Mouse (Mus musculus) thymus, adult 2 months (tissue): Measurements from ENCODE around the gene Ddhd1. TPM values are rescaled to one million over a fixed set of nuclear protein-coding genes. Genes with fewer than 3 reads are reported as not detected.

Experiments used
- DNase-seq: peaks from one replicate; pipeline ENCODE4 v3.0.0; 2021
- H3K27ac ChIP-seq: fragments of 200-500 bp; 2 replicates; pipeline ENCODE4 v1.5.1; 2012; ENCODE audit warnings: low read length, control low read depth; ENCODE audit not compliant: control insufficient read depth, insufficient read depth
- H3K27me3 ChIP-seq: fragments of 200-500 bp; 2 replicates; pipeline ENCODE4 v1.6.1; 2012; ENCODE audit warnings: mild to moderate bottlenecking, low read length, moderate library complexity, mixed read lengths; ENCODE audit not compliant: control insufficient read depth, insufficient read depth
- H3K36me3 ChIP-seq: fragments of 200-500 bp; 2 replicates; pipeline ENCODE4 v1.6.1; 2012; ENCODE audit warnings: mild to moderate bottlenecking, low read length, moderate library complexity; ENCODE audit not compliant: control insufficient read depth, insufficient read depth
- H3K4me1 ChIP-seq: fragments of 200-500 bp; replicated peaks from 2 replicates; pipeline ENCODE4 v1.6.1; 2012; ENCODE audit warnings: low read length; ENCODE audit not compliant: control insufficient read depth, insufficient read depth
- H3K4me3 ChIP-seq: fragments of 200-500 bp; 2 replicates; pipeline ENCODE4 v1.5.1; 2012; ENCODE audit warnings: mild to moderate bottlenecking, low read length, control low read depth, moderate library complexity; ENCODE audit not compliant: control insufficient read depth, insufficient read depth
- CTCF ChIP-seq: fragments of 200-500 bp; IDR thresholded peaks from 2 replicates; pipeline ENCODE4 v1.5.1; 2012; ENCODE audit warnings: mild to moderate bottlenecking, control low read depth, low read length, moderate library complexity, borderline replicate concordance; ENCODE audit not compliant: control insufficient read depth, poor library complexity, insufficient read depth; ENCODE audit errors: extremely low read depth
- POLR2A ChIP-seq: fragments of 200-500 bp; IDR thresholded peaks from 2 replicates; pipeline ENCODE4 v1.6.1; 2012; ENCODE audit warnings: mild to moderate bottlenecking, low read length, control low read depth, moderate library complexity; ENCODE audit not compliant: control insufficient read depth, poor library complexity, insufficient read depth; ENCODE audit errors: extremely low read depth
- WGBS: fragments of 180-500 bp; shearing (Covaris S2); methylation state at CpG from one replicate; pipeline ENCODE4 v1.1.7; 2018; 5-methylcytosine and 5-hydroxymethylcytosine counted together
- polyA plus RNA-seq: library from polyadenylated mRNA; depleted of rRNA; stranded (reverse); fragments of >200 nt; gene quantifications from 2 replicates; pipeline ENCODE4 v1.2.3, GENCODE M21; 2012

Ddhd1 gene
- polyA plus RNA-seq, 1 experiment: 22.7 TPM

DNA sequence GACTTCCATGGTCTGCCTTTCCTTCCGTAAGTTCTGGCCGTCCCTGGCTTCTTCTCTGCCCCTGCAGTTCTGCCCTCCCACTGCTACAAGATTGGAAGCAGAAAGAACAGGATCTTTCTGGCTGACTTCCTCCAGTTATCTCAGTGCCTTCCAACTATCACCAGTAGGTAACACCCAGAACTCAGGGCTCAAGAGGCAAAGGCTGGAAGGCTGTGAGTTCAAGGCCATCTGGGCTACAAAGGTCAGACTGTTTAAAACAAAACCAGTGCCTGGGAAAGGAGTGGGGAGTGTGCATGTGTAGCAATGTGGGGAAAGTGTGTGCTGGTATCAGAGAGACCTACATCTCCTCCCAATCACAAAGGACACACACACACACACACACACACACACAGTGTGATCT, 42.2 kb downstream of the Ddhd1 start:
- peaks cover 42% of the 10 kb centered on the region for H3K36me3 ChIP-seq
- 100% methylated on average over 2 of the region's 2 CpGs for WGBS
- no peak for TF ChIP-seq POLR2A
- no peak overlapping the region for H3K4me3 ChIP-seq
- 0 out of 2 replicates have a peak, but pooled peaks cover 2% of the 10 kb centered on the region for H3K4me1 ChIP-seq
- H3K27me3 ChIP-seq: no peaks in the 10 kb centered on the region
- no peak overlapping the region for H3K27ac ChIP-seq
- DNase-seq: no peak

DNA sequence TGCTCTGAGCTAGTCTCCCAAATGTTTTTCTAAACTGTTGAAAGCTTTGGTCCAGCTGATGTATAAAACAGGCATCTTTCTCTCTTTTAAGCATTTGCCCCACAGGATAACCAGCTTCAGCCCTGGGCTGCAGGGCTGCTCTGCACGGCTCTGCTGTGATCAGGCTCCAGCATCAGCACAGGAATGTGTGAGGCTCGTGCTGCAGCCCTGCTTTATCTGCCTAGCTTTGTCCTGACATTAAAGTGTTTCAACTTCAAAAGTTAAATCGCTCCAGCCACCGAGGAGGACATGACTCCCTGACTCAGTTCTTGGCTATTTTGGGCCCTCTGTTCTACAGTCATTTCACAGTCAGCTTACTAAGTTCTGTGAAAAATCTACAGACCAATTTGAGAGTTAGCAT, 43.1 kb downstream of the Ddhd1 start:
- peaks cover 42% of the 10 kb centered on the region for H3K36me3 ChIP-seq
- 97% methylated on average over 4 of the region's 4 CpGs for WGBS
- no peak for TF ChIP-seq CTCF
- TF ChIP-seq POLR2A: no peak

DNA sequence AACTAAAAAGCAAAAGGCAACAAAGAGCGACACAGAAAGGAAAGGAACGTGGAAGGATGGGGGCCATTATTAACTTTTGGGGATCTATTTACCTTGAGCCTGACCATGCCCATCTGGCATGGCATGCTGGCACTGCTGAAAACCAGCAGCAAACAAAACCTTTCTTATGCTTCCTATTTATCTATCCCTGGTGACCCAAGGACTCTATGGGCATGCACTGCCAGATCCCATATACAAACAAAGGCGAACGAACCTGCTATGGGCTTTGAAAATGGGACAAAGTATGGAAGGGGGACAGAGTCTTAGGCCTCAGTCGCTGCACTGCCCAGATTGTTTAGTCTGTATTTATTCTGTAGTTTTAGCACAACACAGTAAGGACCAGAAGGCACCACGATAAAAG, 43.5 kb downstream of the Ddhd1 start:
- WGBS: 98% methylated on average over 6 of the region's 6 CpGs
- H3K4me1 ChIP-seq: 0 out of 2 replicates have a peak, but pooled peaks cover 2% of the 10 kb centered on the region
- peaks cover 42% of the 10 kb centered on the region for H3K36me3 ChIP-seq
- DNase-seq: no peak
- H3K4me3 ChIP-seq: no peak overlapping the region
- no peak overlapping the region for H3K27ac ChIP-seq
- TF ChIP-seq POLR2A (no peak), CTCF (no peak)
- no peaks in the 10 kb centered on the region for H3K27me3 ChIP-seq

More for the DNA sequence above, 43.1 kb downstream of the Ddhd1 start:
- H3K4me3 ChIP-seq: no peak overlapping the region
- no peaks in the 10 kb centered on the region for H3K27me3 ChIP-seq
- H3K27ac ChIP-seq: no peak overlapping the region
- no peak for DNase-seq
- H3K4me1 ChIP-seq: 0 out of 2 replicates have a peak, but pooled peaks cover 2% of the 10 kb centered on the region

DNA sequence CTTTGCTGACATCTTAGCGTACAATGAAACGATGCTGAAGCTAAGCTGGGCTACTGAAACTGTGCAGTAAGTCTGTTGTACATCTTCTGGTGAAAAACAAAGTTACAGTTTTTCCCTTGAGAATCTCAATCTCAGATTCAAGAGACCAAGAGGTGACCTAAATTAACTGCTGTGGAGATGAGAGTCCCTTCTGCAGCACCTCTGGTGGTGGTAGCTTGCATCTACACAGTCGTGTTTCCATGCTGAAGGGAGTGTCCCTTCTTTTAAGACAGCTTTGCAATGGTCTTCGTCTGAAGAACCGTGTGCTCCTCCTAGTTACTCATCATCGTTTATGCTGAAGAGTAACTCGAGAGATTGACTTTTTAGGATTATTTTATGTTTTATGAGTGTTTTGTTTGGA, 46.3 kb downstream of the Ddhd1 start:
- TF ChIP-seq POLR2A (no peak), CTCF (no peak)
- Histone ChIP-seq H3K27ac (no peak overlapping the region), H3K27me3 (no peaks in the 10 kb centered on the region), H3K4me1 (0 out of 2 replicates have a peak, but pooled peaks cover 2% of the 10 kb centered on the region), H3K36me3 (peaks cover 34% of the 10 kb centered on the region), H3K4me3 (no peak overlapping the region)
- WGBS: 95% methylated on average over 7 of the region's 7 CpGs
- DNase-seq: no peak

DNA sequence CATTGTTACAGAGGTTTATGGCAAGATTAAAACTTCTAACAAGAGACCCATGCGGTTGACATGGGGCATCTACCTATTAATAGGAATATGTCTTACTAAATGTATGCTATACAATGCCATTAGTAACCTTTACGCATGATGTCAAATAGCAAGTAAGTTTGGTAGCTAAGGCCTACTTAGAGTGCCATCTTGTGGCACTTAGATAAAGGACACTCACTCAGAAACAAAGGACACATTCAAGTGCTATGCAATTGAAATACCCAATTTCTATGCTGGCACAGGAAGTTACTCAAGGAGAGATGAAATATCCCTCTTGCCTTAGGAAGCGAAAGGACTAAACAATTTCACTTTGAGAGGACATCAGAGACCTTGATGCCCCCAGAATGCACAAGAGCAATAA, 55.9 kb downstream of the Ddhd1 start:
- no peak for TF ChIP-seq POLR2A
- TF ChIP-seq CTCF: no peak
- H3K36me3 ChIP-seq: peaks cover 10% of the 10 kb centered on the region; the same call in 1 of the 2 replicates
- no peak for DNase-seq
- WGBS: 91% methylated on average over 3 of the region's 3 CpGs
- no peaks in the 10 kb centered on the region for H3K4me1 ChIP-seq
- no peaks in the 10 kb centered on the region for H3K27me3 ChIP-seq
- H3K4me3 ChIP-seq: no peak overlapping the region
- no peak overlapping the region for H3K27ac ChIP-seq

DNA sequence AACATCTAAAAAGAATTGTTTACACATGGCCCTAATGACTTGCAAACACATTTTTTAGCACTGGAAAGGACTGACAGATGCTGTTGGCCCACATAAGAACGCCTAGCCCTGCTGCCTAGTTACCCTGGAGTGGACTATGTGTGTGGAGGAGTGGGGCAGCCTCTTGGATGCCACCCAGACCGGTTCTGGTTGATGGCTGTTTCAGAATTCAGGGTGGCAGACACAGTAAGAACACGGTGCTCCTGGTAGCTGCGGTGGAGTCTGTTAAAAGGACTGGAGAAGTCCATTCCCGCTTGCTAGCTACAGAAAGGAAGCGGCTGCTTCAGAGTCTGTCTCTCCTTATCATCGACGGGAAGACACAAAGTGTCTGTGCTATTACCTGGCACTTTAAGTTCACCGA, 57.4 kb downstream of the Ddhd1 start:
- no peak overlapping the region for H3K27ac ChIP-seq
- WGBS: 98% methylated on average over 9 of the region's 9 CpGs
- DNase-seq: no peak
- no peak overlapping the region for H3K4me3 ChIP-seq
- H3K27me3 ChIP-seq: no peaks in the 10 kb centered on the region
- TF ChIP-seq POLR2A: no peak
- TF ChIP-seq CTCF: no peak
- no peaks in the 10 kb centered on the region for H3K4me1 ChIP-seq
- peaks cover 9% of the 10 kb centered on the region; the same call in 1 of the 2 replicates for H3K36me3 ChIP-seq

DNA sequence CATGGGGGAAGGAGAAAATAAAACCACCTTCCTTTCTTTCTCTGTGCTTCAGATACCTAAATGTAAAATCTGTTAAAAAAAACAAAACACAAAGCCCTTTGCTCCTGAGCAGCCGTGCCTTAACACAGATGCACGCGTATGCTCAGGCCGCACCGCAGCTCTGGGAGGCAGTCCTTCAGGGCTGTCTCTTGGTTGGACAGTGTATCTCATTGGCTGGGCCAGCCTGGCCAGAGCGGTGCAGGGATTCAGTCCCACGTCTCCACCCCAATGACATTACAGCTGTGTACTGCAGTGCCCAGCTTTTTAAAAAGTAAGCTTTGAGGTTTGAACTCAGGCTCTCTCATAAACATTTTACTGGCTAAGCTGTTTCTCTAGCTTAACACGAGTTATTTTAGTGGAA, 60.1 kb downstream of the Ddhd1 start:
- Histone ChIP-seq H3K27ac (no peak overlapping the region), H3K4me3 (no peak overlapping the region), H3K36me3 (peaks cover 25% of the 10 kb centered on the region; the same call in 1 of the 2 replicates), H3K27me3 (no peaks in the 10 kb centered on the region), H3K4me1 (no peaks in the 10 kb centered on the region)
- WGBS: 94% methylated on average over 8 of the region's 8 CpGs
- no peak for TF ChIP-seq CTCF
- TF ChIP-seq POLR2A: no peak
- DNase-seq: no peak
